Mouse (Mus musculus) forebrain, embryonic 14.5 days (tissue): ENCODE measurements around the gene Dnajc15. TPM values are rescaled to one million over a fixed set of nuclear protein-coding genes. Genes with fewer than 3 reads are reported as not detected.

ENCODE experiments used
- ATAC-seq: fragments of 200-750 bp; cut with Nextera tagmentation; 2 replicates; pipeline ENCODE4 v1.8.0; 2017; ENCODE audit warnings: mild to moderate bottlenecking, moderate library complexity
- DNase-seq: peaks from one replicate; pipeline ENCODE4 v3.0.0-alpha.2; 2015; ENCODE audit warnings: low spot score
- H3K27ac ChIP-seq: fragments of 300-500 bp; sonication (generic); 2 replicates; pipeline ENCODE4 v1.5.1; 2014; ENCODE audit warnings: low read depth, mild to moderate bottlenecking, control low read depth, low read length, moderate library complexity
- H3K27me3 ChIP-seq: fragments of 300-500 bp; sonication (generic); replicated peaks from 2 replicates; pipeline ENCODE4 v1.6.1; 2014; ENCODE audit warnings: low read length, control low read depth, mixed read lengths; ENCODE audit not compliant: control insufficient read depth, insufficient read depth
- H3K36me3 ChIP-seq: fragments of 300-500 bp; sonication (generic); 2 replicates; pipeline ENCODE4 v1.6.1; 2014; ENCODE audit warnings: low read length, control low read depth; ENCODE audit not compliant: control insufficient read depth, insufficient read depth
- H3K4me1 ChIP-seq: fragments of 300-500 bp; sonication (generic); 2 replicates; pipeline ENCODE4 v1.6.1; 2014; ENCODE audit warnings: antibody characterized with exemption, low read length, control low read depth; ENCODE audit not compliant: control insufficient read depth, insufficient read depth
- H3K4me2 ChIP-seq: fragments of 300-500 bp; sonication (generic); 2 replicates; pipeline ENCODE4 v1.6.1; 2014; ENCODE audit warnings: mild to moderate bottlenecking, control low read depth, low read length
- H3K4me3 ChIP-seq: fragments of 300-500 bp; sonication (generic); 2 replicates; pipeline ENCODE4 v1.5.1; 2014; ENCODE audit warnings: low read depth, low read length, control low read depth
- H3K9ac ChIP-seq: fragments of 300-500 bp; sonication (generic); 2 replicates; pipeline ENCODE4 v1.6.1; 2014; ENCODE audit warnings: mild to moderate bottlenecking, low read length, control low read depth, moderate library complexity
- H3K9me3 ChIP-seq: fragments of 300-500 bp; sonication (generic); replicated peaks from 2 replicates; pipeline ENCODE4 v1.6.1; 2016; ENCODE audit warnings: low read length, control low read depth, mixed read lengths; ENCODE audit not compliant: control insufficient read depth
- WGBS: fragments of 180-500 bp; shearing (Covaris S2); extraction: QIAGEN DNeasy Blood & Tissue Kit; methylation state at CpG from one replicate; pipeline ENCODE4 v1.1.7; 2014; 5-methylcytosine and 5-hydroxymethylcytosine counted together
- polyA plus RNA-seq: library from polyadenylated mRNA; unstranded; fragments of >200 nt; fragmentation: Nextera tagmentation; extraction: Ambion mirVana; gene quantifications from 2 replicates; pipeline ENCODE4 v1.2.1, GENCODE M21; 2014

Dnajc15 gene
- polyA plus RNA-seq, 1 experiment from 2014 or later = 100 TPM

DNA sequence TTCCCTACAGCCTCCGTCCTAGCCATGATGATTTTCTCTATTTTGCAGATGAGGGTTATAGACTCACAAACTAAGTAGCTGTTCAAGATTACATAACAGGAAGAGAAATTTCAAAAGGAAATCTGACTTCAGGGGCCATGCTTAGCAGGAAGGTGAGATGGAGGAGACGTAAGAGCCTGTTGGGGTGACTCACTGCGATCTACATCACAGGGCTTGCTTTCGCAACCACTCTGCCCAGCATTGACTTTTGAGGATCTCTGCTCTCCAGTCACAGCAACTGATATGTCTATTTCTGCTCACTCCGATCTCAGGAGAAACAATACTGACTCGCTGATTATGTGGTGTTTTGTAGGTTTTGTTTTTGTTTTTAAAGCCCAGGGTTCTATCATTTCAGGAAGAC is 49.8 kb downstream of the Dnajc15 start:
- DNase-seq = no peak
- Histone ChIP-seq H3K4me3 (no peak overlapping the region), H3K9me3 (no peaks in the 10 kb centered on the region), H3K27me3 (no peaks in the 10 kb centered on the region), H3K36me3 (no peaks in the 10 kb centered on the region), H3K27ac (no peak overlapping the region), H3K4me1 (peaks cover 3% of the 10 kb centered on the region; the same call in 1 of the 2 replicates), H3K9ac (no peak overlapping the region), H3K4me2 (no peak overlapping the region)
- ATAC-seq = no peak
- 96% methylated on average over 6 of the region's 6 CpGs for WGBS

DNA sequence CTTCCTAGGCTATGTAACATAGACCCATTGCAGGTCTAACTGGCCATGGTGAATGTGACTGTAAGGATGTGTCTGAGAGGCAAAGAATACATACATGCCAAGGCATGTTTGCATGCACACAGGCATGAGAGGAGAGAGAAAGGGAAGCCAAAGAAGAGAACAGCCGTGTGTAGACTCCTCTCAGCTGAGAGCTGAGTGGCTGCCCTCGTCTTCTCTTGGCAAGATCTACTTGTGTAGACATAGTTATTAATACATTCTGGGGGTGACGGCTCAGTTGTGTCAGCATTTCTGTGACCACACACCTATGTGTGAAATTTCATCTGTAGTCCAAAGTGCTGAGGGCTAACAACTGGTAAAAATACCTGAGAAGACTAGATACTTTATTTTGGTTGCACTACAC is 55.1 kb downstream of the Dnajc15 start:
- H3K27me3 ChIP-seq = no peaks in the 10 kb centered on the region
- 93% methylated on average over 3 of the region's 3 CpGs for WGBS

DNA sequence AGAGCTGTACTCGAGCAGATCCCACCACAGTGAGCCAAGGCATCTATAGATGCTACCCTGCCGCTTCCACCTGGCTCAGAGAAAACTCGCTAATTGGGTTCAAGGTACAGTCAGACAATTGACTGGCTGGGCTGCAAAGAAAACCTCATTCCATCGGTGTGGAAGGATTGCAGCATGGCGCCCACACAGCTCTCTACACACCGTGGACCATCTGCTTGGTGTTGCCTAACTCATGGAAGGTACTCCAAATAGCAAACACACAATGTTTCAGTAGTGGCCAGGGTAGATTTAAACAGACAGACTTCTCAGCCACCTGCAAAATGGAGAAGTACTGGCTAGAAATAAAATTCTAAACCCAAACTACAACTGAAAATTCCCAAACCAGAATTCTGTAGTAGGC is 57.4 kb downstream of the Dnajc15 start:
- no peak overlapping the region for H3K9ac ChIP-seq
- peaks cover 6% of the 10 kb centered on the region; the same call in 1 of the 2 replicates for H3K4me1 ChIP-seq
- H3K36me3 ChIP-seq = no peaks in the 10 kb centered on the region
- WGBS = 90% methylated on average over 6 of the region's 6 CpGs
- H3K27ac ChIP-seq = no peak overlapping the region
- no peak for ATAC-seq
- H3K4me3 ChIP-seq = no peak overlapping the region
- no peak overlapping the region for H3K4me2 ChIP-seq
- DNase-seq = no peak
- no peaks in the 10 kb centered on the region for H3K27me3 ChIP-seq
- no peaks in the 10 kb centered on the region for H3K9me3 ChIP-seq

More for the DNA sequence above, 55.1 kb downstream of the Dnajc15 start:
- H3K4me2 ChIP-seq = no peak overlapping the region
- H3K36me3 ChIP-seq = no peaks in the 10 kb centered on the region
- ATAC-seq (no peak), DNase-seq (no peak)
- no peak overlapping the region for H3K4me3 ChIP-seq
- H3K27ac ChIP-seq = no peak overlapping the region
- peaks cover 4% of the 10 kb centered on the region; the same call in 1 of the 2 replicates for H3K4me1 ChIP-seq
- no peak overlapping the region for H3K9ac ChIP-seq
- no peaks in the 10 kb centered on the region for H3K9me3 ChIP-seq

DNA sequence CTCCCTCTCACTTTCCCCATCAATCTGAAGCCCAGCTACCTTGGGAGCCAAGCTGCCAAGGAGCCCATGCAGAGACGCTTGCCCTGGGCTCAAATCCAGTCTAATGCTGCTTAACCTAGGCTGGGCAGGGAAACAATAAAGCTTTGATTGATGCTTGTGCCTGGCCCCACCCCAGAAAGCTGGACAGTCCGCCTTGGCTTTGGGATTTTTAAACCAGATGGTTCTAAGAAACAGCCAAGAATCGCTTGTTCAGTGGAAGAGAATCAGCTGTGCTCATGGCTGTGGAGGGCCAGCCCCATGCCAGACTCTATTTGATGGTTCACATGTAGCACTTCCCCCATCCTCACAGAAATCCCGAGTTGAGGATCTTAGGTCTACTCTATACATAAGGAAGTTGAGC is 60.0 kb downstream of the Dnajc15 start:
- WGBS = 63% methylated on average over 4 of the region's 4 CpGs
- DNase-seq = peak; percentile 28
- Histone ChIP-seq H3K9ac (no peak overlapping the region), H3K27me3 (no peaks in the 10 kb centered on the region), H3K4me3 (no peak overlapping the region), H3K4me2 (no peak overlapping the region), H3K9me3 (no peaks in the 10 kb centered on the region), H3K36me3 (no peaks in the 10 kb centered on the region), H3K4me1 (peaks cover 6% of the 10 kb centered on the region; the same call in 1 of the 2 replicates), H3K27ac (0 out of 2 replicates have a peak overlapping the region, but pooled peaks have one; percentile 14)
- ATAC-seq = peak; percentile 40; the same call in 1 of the 2 replicates

DNA sequence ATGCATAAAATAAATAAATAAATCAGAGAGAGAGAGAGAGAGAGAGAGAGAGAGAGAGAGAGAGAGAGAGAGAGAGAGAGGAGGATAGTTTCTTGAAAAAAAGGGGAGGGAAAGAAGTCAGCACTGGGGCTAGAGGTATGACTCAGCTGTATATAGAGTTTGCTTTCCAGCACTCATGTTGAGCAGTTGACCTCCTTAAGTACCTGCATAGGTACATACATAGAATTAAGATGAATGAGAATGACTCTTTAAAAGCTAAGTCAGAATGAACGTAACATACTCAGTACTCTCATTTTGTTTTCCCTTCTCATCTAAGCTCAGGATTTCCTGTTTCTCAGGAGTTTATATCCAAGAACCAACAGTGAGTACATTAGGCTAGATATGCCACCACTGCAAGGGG is 62.0 kb downstream of the Dnajc15 start:
- Histone ChIP-seq H3K36me3 (no peaks in the 10 kb centered on the region), H3K9ac (no peak overlapping the region), H3K9me3 (no peaks in the 10 kb centered on the region), H3K4me1 (peaks cover 6% of the 10 kb centered on the region; the same call in 1 of the 2 replicates), H3K4me2 (no peak overlapping the region), H3K27ac (no peak overlapping the region), H3K4me3 (no peak overlapping the region), H3K27me3 (no peaks in the 10 kb centered on the region)
- WGBS = 94% methylated on average over 1 of the region's 1 CpGs
- DNase-seq = no peak
- ATAC-seq = no peak

DNA sequence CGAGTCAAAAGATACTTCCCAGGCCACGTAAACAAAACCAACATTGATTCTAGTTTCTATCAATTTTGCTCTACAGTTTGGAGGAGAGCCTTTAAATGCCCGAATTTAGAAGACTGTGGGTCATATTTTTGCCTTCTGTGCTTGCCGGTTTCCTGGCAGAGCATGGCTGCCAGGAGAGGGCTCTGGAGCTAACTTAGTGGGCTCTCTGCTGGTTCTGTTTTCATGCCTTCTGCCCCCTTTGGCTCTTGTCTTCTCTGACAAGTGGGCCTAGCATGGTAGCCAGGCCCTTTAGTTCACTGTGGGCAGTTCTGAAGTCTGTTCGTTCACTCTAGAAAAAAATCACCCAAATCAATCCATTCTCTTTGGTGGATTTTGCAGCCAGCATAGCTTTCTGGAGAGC is 63.5 kb downstream of the Dnajc15 start:
- Histone ChIP-seq H3K4me3 (no peak overlapping the region), H3K9ac (no peak overlapping the region), H3K27me3 (no peaks in the 10 kb centered on the region), H3K27ac (no peak overlapping the region), H3K36me3 (no peaks in the 10 kb centered on the region), H3K4me1 (peaks cover 6% of the 10 kb centered on the region; the same call in 1 of the 2 replicates), H3K9me3 (no peaks in the 10 kb centered on the region), H3K4me2 (no peak overlapping the region)
- no peak for ATAC-seq
- WGBS = 88% methylated on average over 5 of the region's 5 CpGs
- DNase-seq = no peak

DNA sequence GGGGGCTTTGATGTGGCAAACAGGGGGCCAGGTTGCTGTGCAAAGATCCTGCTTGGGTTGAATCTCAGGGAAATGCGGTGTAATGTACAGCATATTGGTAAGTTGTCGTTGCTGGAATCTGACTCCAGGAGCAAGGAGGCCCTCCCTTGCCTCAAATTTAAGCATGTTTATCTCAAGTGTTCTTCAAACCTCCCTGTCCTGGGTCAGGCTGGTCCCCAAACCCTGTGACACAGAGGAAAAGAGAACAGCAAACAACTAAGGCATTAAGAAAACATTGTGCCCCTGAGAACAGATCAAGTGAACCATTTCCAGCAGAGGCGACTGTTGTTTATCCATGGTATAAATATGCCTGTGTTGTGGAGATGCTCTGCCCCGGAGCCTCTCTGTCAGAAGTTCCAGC is 67.1 kb downstream of the Dnajc15 start:
- Histone ChIP-seq H3K4me3 (no peak overlapping the region), H3K9me3 (no peaks in the 10 kb centered on the region), H3K4me2 (no peak overlapping the region), H3K27ac (no peak overlapping the region), H3K36me3 (no peaks in the 10 kb centered on the region), H3K4me1 (peaks cover 3% of the 10 kb centered on the region), H3K9ac (no peak overlapping the region), H3K27me3 (no peaks in the 10 kb centered on the region)
- WGBS = 92% methylated on average over 4 of the region's 4 CpGs
- DNase-seq = no peak
- ATAC-seq = no peak

DNA sequence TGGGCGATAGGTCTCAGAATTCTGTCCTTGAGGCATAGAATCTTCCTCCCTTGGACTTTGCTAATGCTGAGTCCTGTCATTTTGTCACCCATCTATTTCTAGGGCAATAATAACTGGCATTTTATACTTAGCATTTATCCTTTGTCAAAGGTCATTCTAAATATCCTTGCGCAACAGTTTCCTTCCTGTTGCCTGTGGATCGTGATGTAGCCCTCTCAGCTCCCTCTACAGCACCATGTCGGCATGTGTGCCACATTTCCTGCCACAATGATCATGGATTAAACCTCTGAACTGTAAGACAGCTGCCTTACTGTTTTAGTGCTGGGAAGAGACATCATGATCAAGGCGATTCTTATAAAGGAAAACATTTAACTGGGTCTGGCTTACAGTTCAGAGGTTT is 68.6 kb downstream of the Dnajc15 start:
- ATAC-seq (no peak), DNase-seq (no peak)
- Histone ChIP-seq H3K27me3 (no peaks in the 10 kb centered on the region), H3K36me3 (no peaks in the 10 kb centered on the region), H3K9me3 (no peaks in the 10 kb centered on the region), H3K4me3 (no peak overlapping the region), H3K9ac (no peak overlapping the region), H3K4me1 (peaks cover 16% of the 10 kb centered on the region), H3K4me2 (no peak overlapping the region), H3K27ac (no peak overlapping the region)
- WGBS = 92% methylated on average over 5 of the region's 5 CpGs

DNA sequence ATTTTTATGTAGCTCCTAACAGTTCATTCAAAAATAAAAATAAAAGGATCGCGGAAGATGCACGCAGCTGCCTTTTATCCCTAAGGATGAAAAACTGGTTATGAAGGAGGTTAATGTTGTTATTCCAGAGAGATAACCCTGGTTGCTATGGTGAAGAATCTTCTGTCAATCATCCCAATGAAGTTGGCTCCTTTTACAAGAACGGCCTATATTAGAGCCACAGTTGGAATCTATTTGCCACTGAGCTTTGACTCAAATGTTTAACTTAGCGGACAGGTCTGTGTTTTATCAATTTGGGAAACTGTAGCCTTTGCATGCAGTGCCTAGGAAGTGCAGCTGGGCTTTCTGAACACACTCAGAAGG is 72.7 kb downstream of the Dnajc15 start:
- DNase-seq = peak; percentile 77
- Histone ChIP-seq H3K9ac (peak overlapping the region; percentile 6; the same call in 1 of the 2 replicates), H3K9me3 (no peaks in the 10 kb centered on the region), H3K36me3 (no peaks in the 10 kb centered on the region), H3K4me3 (no peak overlapping the region), H3K27ac (peak overlapping the region; percentile 63; the same call in 1 of the 2 replicates), H3K4me2 (no peak overlapping the region), H3K27me3 (no peaks in the 10 kb centered on the region), H3K4me1 (peaks cover 16% of the 10 kb centered on the region)
- WGBS = 50% methylated on average over 5 of the region's 5 CpGs
- peak; percentile 54 for ATAC-seq
